Mouse (Mus musculus): ENCODE data around the gene Oas1h.
"Not testable (repeated sequence)": the region's sequence is repeated elsewhere in the genome, so short reads cannot be mapped to it uniquely, and the experiment has no call there.

Gene Oas1h

GRCm38 (mm10) chr5:120861121-120861520 is at the start of gene Oas1h:
Oas1h (plus strand) TSS chr5:120861421.
- no peak for DNase-seq

GRCm38 (mm10) chr5:120811951-120812819 is 49.0 kb upstream of the Oas1h start, which contains the start of gene Oas1c:
Oas1c (minus strand) TSS chr5:120812514.
- DNase-seq = peak; percentile 79 to 83

- no peak for DNase-seq
Measured at GRCm38 (mm10) chr5:120813023-120813422, 48.2 kb upstream of the Oas1h start.

GRCm38 (mm10) chr5:120815949-120816348 is 45.3 kb upstream of the Oas1h start:
- peak; percentile 20 to 48 for DNase-seq

GRCm38 (mm10) chr5:120818999-120819398 is 42.2 kb upstream of the Oas1h start:
- no peak for DNase-seq

- no peak for DNase-seq
Measured at GRCm38 (mm10) chr5:120831031-120831430, 30.2 kb upstream of the Oas1h start.

- DNase-seq = no peak
Measured at GRCm38 (mm10) chr5:120833335-120834280, 27.6 kb upstream of the Oas1h start.

GRCm38 (mm10) chr5:120836731-120837585 is 24.3 kb upstream of the Oas1h start:
- DNase-seq = peak; percentile 68 to 82

- DNase-seq = peak; percentile 20 to 58
Measured at GRCm38 (mm10) chr5:120844713-120845112, 16.5 kb upstream of the Oas1h start.

- no peak for DNase-seq
Measured at GRCm38 (mm10) chr5:120847067-120847466, 14.2 kb upstream of the Oas1h start, which contains the start of gene Oas1f. Oas1f (plus strand) TSS chr5:120847367.

GRCm38 (mm10) chr5:120849601-120850136 is 11.6 kb upstream of the Oas1h start:
- DNase-seq = peak; percentile 38 to 54

- peak in 1 of 2 experiments; percentile 51 for DNase-seq
Measured at GRCm38 (mm10) chr5:120859241-120859640, 2.0 kb upstream of the Oas1h start.

GRCm38 (mm10) chr5:120865336-120865860 is 4.2 kb downstream of the Oas1h start:
- DNase-seq = no peak

- DNase-seq = no peak
Measured at GRCm38 (mm10) chr5:120869436-120870015, 8.3 kb downstream of the Oas1h start.

GRCm38 (mm10) chr5:120870081-120870480 is 8.9 kb downstream of the Oas1h start:
- no peak for DNase-seq

GRCm38 (mm10) chr5:120870782-120871181 is 9.6 kb downstream of the Oas1h start:
- no peak for DNase-seq

GRCm38 (mm10) chr5:120871469-120871868 is 10.2 kb downstream of the Oas1h start:
- no peak for DNase-seq

- peak in 1 of 2 experiments; percentile 55 for DNase-seq
Measured at GRCm38 (mm10) chr5:120876839-120877238, 15.6 kb downstream of the Oas1h start.

GRCm38 (mm10) chr5:120877407-120877806 is 16.2 kb downstream of the Oas1h start:
- not testable (repeated sequence) for DNase-seq

GRCm38 (mm10) chr5:120878803-120879202 is 17.6 kb downstream of the Oas1h start:
- DNase-seq = not testable (repeated sequence)

- not testable (repeated sequence) for DNase-seq
Measured at GRCm38 (mm10) chr5:120881681-120882080, 20.5 kb downstream of the Oas1h start.

Measured in cerebellum, postnatal 25 days (tissue).